Mouse (Mus musculus) mature B cell (primary cell): ENCODE data around the gene Olfr1197.

Experiments used
- in situ Hi-C: fragments of 300-500 bp; cut with MboI; formaldehyde crosslinking; loops from 2 replicates; pipeline ENCODE4 v1.14.3; 2019

The Olfr1197 gene

GRCm38 (mm10) chr2:88732266-88732665, at the start of gene Olfr1197:
Gene Olfr1197, minus strand, starts transcription at chr2:88732366.
- in situ Hi-C loops, result no loop called here

- in situ Hi-C loops, result no loop called here
Observed at GRCm38 (mm10) chr2:88770388-88770787, 38.2 kb upstream of the Olfr1197 start, which contains the start of gene Olfr1200. Gene Olfr1200, minus strand, starts transcription at chr2:88770488.

GRCm38 (mm10) chr2:88760369-88760768, 28.2 kb upstream of the Olfr1197 start, which contains the start of gene Olfr1199:
Gene Olfr1199, minus strand, starts transcription at chr2:88760469.
- in situ Hi-C loops, result no loop called here

- in situ Hi-C loops, result no loop called here
Observed at GRCm38 (mm10) chr2:88751270-88751669, 19.1 kb upstream of the Olfr1197 start, which contains the start of gene Olfr1198. Gene Olfr1198, minus strand, starts transcription at chr2:88751370.

GRCm38 (mm10) chr2:88743379-88743778, 11.2 kb upstream of the Olfr1197 start:
- in situ Hi-C loops, result no loop called here

- in situ Hi-C loops, result no loop called here
Observed at GRCm38 (mm10) chr2:88704497-88704896, 27.7 kb downstream of the Olfr1197 start, which contains the start of gene Olfr1196. Gene Olfr1196, minus strand, starts transcription at chr2:88704597.

- in situ Hi-C loops, result no loop called here
Observed at GRCm38 (mm10) chr2:88689087-88689486, 43.1 kb downstream of the Olfr1197 start, which contains the start of gene Olfr1195. Gene Olfr1195, minus strand, starts transcription at chr2:88689187.
